Mouse (Mus musculus): ENCODE measurements around the gene Pid1. TPM values are rescaled to one million over a fixed set of nuclear protein-coding genes. Genes with fewer than 3 reads are reported as not detected.

Pid1 gene
- polyA plus RNA-seq, 1 experiment from 2014 or later: 20.8 TPM

DNA sequence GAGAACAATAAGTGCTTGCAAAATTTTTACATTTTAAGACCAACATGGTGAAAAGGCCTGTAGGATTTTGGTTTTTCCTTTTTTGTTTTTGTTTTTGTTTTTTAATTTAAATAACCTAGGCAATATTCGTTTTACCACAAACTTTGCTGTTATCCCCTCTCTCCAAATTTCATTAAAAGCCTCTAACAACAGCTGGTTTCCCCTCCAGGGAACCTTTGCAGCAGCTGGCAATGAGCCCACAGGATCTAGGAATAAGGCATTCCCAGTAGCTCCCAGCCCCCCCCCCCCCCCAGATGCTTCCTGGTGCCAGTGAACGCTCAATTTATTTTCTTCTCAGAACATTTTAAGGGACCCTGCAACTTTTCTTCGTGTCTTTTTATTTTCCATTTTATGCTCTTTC lies 38.7 kb downstream of the Pid1 start:
- no peak for ATAC-seq
- no peak overlapping the region for H3K4me2 ChIP-seq (ENCODE audit: low read depth, low read length)
- no peak overlapping the region for H3K4me3 ChIP-seq (ENCODE audit: low read length)
- H3K9me3 ChIP-seq (ENCODE audit: control insufficient read depth, low read length): no peaks in the 10 kb centered on the region
- H3K36me3 ChIP-seq (ENCODE audit: control insufficient read depth, insufficient read depth, low read length): no peaks in the 10 kb centered on the region
- H3K4me1 ChIP-seq (ENCODE audit: control insufficient read depth, insufficient read depth, low read length): no peaks in the 10 kb centered on the region
- H3K9ac ChIP-seq (ENCODE audit: low read depth, low read length): no peak overlapping the region
- WGBS: 33% methylated on average over 3 of the region's 3 CpGs
- no peaks in the 10 kb centered on the region for H3K27me3 ChIP-seq (replicated peaks; ENCODE audit: control insufficient read depth, insufficient read depth, low read length)
- H3K27ac ChIP-seq (ENCODE audit: low read length): no peak overlapping the region

- H3K4me1 ChIP-seq (ENCODE audit: control insufficient read depth, insufficient read depth, low read length): no peaks in the 10 kb centered on the region
- WGBS: 59% methylated on average over 4 of the region's 4 CpGs
- no peak for ATAC-seq
These were observed 42.7 kb downstream of the Pid1 start for GRCm38 (mm10) chr1:84321327-84321726.

GRCm38 (mm10) chr1:84318569-84318968 lies 45.4 kb downstream of the Pid1 start:
- H3K9ac ChIP-seq (ENCODE audit: low read depth, low read length): no peak overlapping the region
- no peak overlapping the region for H3K27ac ChIP-seq (ENCODE audit: low read length)
- H3K4me3 ChIP-seq (ENCODE audit: low read length): no peak overlapping the region
- WGBS: 87% methylated on average over 1 of the region's 1 CpGs
- no peak overlapping the region for H3K4me2 ChIP-seq (ENCODE audit: low read depth, low read length)
- no peaks in the 10 kb centered on the region for H3K4me1 ChIP-seq (ENCODE audit: control insufficient read depth, insufficient read depth, low read length)
- no peaks in the 10 kb centered on the region for H3K9me3 ChIP-seq (ENCODE audit: control insufficient read depth, low read length)
- H3K36me3 ChIP-seq (ENCODE audit: control insufficient read depth, insufficient read depth, low read length): no peaks in the 10 kb centered on the region
- no peaks in the 10 kb centered on the region for H3K27me3 ChIP-seq (replicated peaks; ENCODE audit: control insufficient read depth, insufficient read depth, low read length)
- ATAC-seq: no peak

More at GRCm38 (mm10) chr1:84321327-84321726, 42.7 kb downstream of the Pid1 start:
- no peaks in the 10 kb centered on the region for H3K27me3 ChIP-seq (replicated peaks; ENCODE audit: control insufficient read depth, insufficient read depth, low read length)
- no peak overlapping the region for H3K27ac ChIP-seq (ENCODE audit: low read length)
- H3K4me2 ChIP-seq (ENCODE audit: low read depth, low read length): no peak overlapping the region
- no peaks in the 10 kb centered on the region for H3K9me3 ChIP-seq (ENCODE audit: control insufficient read depth, low read length)
- no peak overlapping the region for H3K4me3 ChIP-seq (ENCODE audit: low read length)
- H3K9ac ChIP-seq (ENCODE audit: low read depth, low read length): no peak overlapping the region
- no peaks in the 10 kb centered on the region for H3K36me3 ChIP-seq (ENCODE audit: control insufficient read depth, insufficient read depth, low read length)

GRCm38 (mm10) chr1:84317827-84318226 lies 46.2 kb downstream of the Pid1 start:
- Histone ChIP-seq H3K27me3 (replicated peaks; ENCODE audit: control insufficient read depth, insufficient read depth, low read length) (no peaks in the 10 kb centered on the region), H3K4me3 (ENCODE audit: low read length) (no peak overlapping the region), H3K9me3 (ENCODE audit: control insufficient read depth, low read length) (no peaks in the 10 kb centered on the region), H3K27ac (ENCODE audit: low read length) (no peak overlapping the region), H3K4me1 (ENCODE audit: control insufficient read depth, insufficient read depth, low read length) (no peaks in the 10 kb centered on the region), H3K9ac (ENCODE audit: low read depth, low read length) (no peak overlapping the region), H3K4me2 (ENCODE audit: low read depth, low read length) (no peak overlapping the region), H3K36me3 (ENCODE audit: control insufficient read depth, insufficient read depth, low read length) (no peaks in the 10 kb centered on the region)
- WGBS: 91% methylated on average over 1 of the region's 1 CpGs
- no peak for ATAC-seq

DNA sequence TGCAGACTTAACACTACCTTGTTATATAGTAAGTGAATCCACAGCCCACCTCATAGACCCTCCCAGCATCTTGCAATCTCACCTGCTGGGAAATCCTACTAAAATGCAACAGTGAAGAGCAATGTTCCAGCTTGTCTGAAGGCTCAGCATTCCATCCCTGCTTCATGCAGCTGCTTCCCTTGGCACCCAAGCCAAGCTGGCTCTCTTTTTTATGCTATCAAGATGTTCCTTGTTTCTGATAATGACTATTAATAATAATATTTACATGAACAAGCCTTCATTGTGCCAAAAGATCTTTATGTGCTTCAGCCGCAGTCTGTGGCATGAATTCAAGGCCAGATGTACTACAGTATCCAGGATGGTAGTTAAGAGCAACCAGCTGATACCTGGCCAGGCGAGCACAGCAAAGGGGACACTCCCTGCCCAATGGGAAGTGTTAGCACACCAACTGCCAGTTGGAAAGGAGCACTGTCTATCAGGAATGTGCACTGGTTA lies 54.0 kb downstream of the Pid1 start:
- no peak for ATAC-seq
- 65% methylated on average over 2 of the region's 2 CpGs for WGBS
- no peak overlapping the region for H3K9ac ChIP-seq (ENCODE audit: low read depth, low read length)
- no peak overlapping the region for H3K27ac ChIP-seq (ENCODE audit: low read length)
- no peaks in the 10 kb centered on the region for H3K27me3 ChIP-seq (replicated peaks; ENCODE audit: control insufficient read depth, insufficient read depth, low read length)
- H3K4me1 ChIP-seq (ENCODE audit: control insufficient read depth, insufficient read depth, low read length): no peaks in the 10 kb centered on the region
- H3K9me3 ChIP-seq (ENCODE audit: control insufficient read depth, low read length): no peaks in the 10 kb centered on the region
- H3K4me2 ChIP-seq (ENCODE audit: low read depth, low read length): no peak overlapping the region
- no peak overlapping the region for H3K4me3 ChIP-seq (ENCODE audit: low read length)
- no peaks in the 10 kb centered on the region for H3K36me3 ChIP-seq (ENCODE audit: control insufficient read depth, insufficient read depth, low read length)

- no peaks in the 10 kb centered on the region for H3K9me3 ChIP-seq (ENCODE audit: control insufficient read depth, low read length)
- H3K27ac ChIP-seq (ENCODE audit: low read length): no peak overlapping the region
- no peak for ATAC-seq
- H3K36me3 ChIP-seq (ENCODE audit: control insufficient read depth, insufficient read depth, low read length): no peaks in the 10 kb centered on the region
- no peak overlapping the region for H3K4me2 ChIP-seq (ENCODE audit: low read depth, low read length)
- no peak overlapping the region for H3K4me3 ChIP-seq (ENCODE audit: low read length)
- WGBS: 83% methylated on average over 16 of the region's 16 CpGs
- no peaks in the 10 kb centered on the region for H3K27me3 ChIP-seq (replicated peaks; ENCODE audit: control insufficient read depth, insufficient read depth, low read length)
- no peaks in the 10 kb centered on the region for H3K4me1 ChIP-seq (ENCODE audit: control insufficient read depth, insufficient read depth, low read length)
- no peak overlapping the region for H3K9ac ChIP-seq (ENCODE audit: low read depth, low read length)
These were observed 58.1 kb downstream of the Pid1 start for GRCm38 (mm10) chr1:84305713-84306421.

DNA sequence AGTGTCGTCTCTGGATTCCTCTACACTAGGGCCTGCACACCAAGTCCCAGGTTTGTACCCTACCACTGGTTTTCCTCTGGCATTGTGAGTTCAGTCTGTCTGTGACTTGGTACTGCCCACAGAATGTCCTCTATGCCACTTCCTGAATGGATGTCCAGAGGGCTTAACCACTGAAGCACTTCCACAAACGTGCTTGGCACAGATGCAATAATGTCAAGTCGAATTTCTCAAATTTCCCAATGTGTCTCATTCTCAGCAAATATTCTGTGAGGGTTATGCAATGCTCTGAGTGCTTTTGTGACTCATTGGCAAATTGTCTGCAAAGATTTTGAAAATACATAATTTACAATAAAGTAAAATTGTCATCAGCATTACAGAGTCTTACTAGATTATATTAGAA lies 61.2 kb downstream of the Pid1 start:
- no peak for ATAC-seq
- WGBS: 79% methylated on average over 3 of the region's 3 CpGs

GRCm38 (mm10) chr1:84299719-84300118 lies 64.3 kb downstream of the Pid1 start:
- WGBS: 89% methylated on average over 1 of the region's 1 CpGs
- Histone ChIP-seq H3K4me3 (ENCODE audit: low read length) (no peak overlapping the region), H3K27ac (ENCODE audit: low read length) (no peak overlapping the region)

More for the DNA sequence above, 61.2 kb downstream of the Pid1 start:
- Histone ChIP-seq H3K27ac (ENCODE audit: low read length) (no peak overlapping the region), H3K9me3 (ENCODE audit: control insufficient read depth, low read length) (no peaks in the 10 kb centered on the region), H3K9ac (ENCODE audit: low read depth, low read length) (no peak overlapping the region), H3K36me3 (ENCODE audit: control insufficient read depth, insufficient read depth, low read length) (no peaks in the 10 kb centered on the region), H3K4me2 (ENCODE audit: low read depth, low read length) (no peak overlapping the region), H3K4me1 (ENCODE audit: control insufficient read depth, insufficient read depth, low read length) (no peaks in the 10 kb centered on the region), H3K27me3 (replicated peaks; ENCODE audit: control insufficient read depth, insufficient read depth, low read length) (no peaks in the 10 kb centered on the region), H3K4me3 (ENCODE audit: low read length) (no peak overlapping the region)

GRCm38 (mm10) chr1:84286682-84287111 lies 77.3 kb downstream of the Pid1 start:
- Histone ChIP-seq H3K27ac (ENCODE audit: low read length) (no peak overlapping the region), H3K4me1 (ENCODE audit: control insufficient read depth, insufficient read depth, low read length) (no peaks in the 10 kb centered on the region), H3K36me3 (ENCODE audit: control insufficient read depth, insufficient read depth, low read length) (no peaks in the 10 kb centered on the region), H3K4me3 (ENCODE audit: low read length) (no peak overlapping the region), H3K4me2 (ENCODE audit: low read depth, low read length) (no peak overlapping the region), H3K27me3 (replicated peaks; ENCODE audit: control insufficient read depth, insufficient read depth, low read length) (no peaks in the 10 kb centered on the region), H3K9ac (ENCODE audit: low read depth, low read length) (no peak overlapping the region), H3K9me3 (ENCODE audit: control insufficient read depth, low read length) (no peaks in the 10 kb centered on the region)
- WGBS: 33% methylated on average over 6 of the region's 6 CpGs
- ATAC-seq: peak; percentile 49; the same call in 1 of the 2 replicates

More at GRCm38 (mm10) chr1:84299719-84300118, 64.3 kb downstream of the Pid1 start:
- Histone ChIP-seq H3K4me2 (ENCODE audit: low read depth, low read length) (no peak overlapping the region), H3K4me1 (ENCODE audit: control insufficient read depth, insufficient read depth, low read length) (no peaks in the 10 kb centered on the region), H3K9me3 (ENCODE audit: control insufficient read depth, low read length) (no peaks in the 10 kb centered on the region), H3K36me3 (ENCODE audit: control insufficient read depth, insufficient read depth, low read length) (no peaks in the 10 kb centered on the region), H3K27me3 (replicated peaks; ENCODE audit: control insufficient read depth, insufficient read depth, low read length) (no peaks in the 10 kb centered on the region), H3K9ac (ENCODE audit: low read depth, low read length) (no peak overlapping the region)
- no peak for ATAC-seq
